Mouse (Mus musculus): ENCODE measurements around the gene Abcc1. TPM values are rescaled to one million over a fixed set of nuclear protein-coding genes. Genes with fewer than 3 reads are reported as not detected.

Gene Abcc1
- total RNA-seq (2014; fragmentation: Nextera tagmentation) (51.0 and 80.1 TPM in 2 replicates), total RNA-seq (2017) (28.9 and 34.4 TPM in 2 replicates)

DNA sequence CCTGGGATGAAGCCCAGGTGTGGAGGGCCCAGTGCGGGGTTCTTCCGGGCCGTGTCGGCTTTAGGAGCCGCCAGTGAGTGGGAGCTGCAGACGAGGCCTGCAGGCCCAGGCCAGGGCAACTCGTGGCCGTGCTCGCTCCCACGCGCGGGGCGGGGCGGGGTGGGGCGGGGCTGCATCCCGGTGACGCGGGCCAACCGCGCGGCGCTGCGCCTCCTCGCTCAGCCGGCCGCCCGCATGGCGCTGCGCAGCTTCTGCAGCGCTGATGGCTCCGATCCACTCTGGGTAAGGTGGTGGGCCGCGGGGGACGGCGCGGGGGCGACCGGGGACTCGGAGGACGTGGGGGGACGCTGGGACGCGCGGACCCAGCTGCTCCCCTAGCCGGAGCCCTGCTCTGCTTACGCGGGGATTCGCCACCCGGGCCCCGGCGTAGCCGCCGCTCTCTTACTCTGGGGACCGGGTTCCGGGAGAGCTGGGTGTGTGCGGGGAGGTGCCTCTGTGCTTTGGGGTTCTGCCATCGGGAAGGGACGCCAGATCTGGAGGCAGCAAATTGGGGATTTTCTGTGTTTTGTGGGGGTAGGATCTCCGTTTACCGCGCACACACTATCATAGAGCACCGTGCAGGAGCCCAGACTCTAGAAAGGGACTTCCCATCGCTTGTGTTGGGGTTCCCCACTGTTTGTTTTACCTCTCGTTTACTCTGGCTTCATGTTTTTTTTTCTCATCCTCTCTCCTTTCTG, at the start of gene Abcc1:
Gene Abcc1 (plus strand): TSS at position 197 of the 737 bp plus-strand sequence.
- ATAC-seq (replicated peaks; ENCODE audit: poor library complexity, severe bottlenecking): peak; percentile 59

DNA sequence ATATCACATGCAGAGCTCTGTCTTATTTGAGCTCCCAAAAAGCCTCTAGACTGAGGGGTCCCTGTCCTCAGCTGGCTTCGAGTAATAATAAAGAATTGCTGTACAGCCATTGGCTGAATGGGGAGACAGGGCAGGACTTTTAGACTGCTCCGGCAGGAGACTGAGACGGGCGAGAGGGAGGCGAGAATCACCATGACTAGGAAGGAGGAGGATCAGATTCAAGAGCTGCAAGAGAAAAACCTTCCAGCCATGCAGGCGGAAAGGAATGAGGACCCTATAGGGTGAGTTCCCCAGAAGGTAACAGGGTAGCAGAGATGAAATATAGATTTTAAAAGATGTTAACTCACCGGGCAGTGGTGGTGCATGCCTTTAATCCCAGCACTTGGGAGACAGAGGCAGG, 48.4 kb upstream of the Abcc1 start:
- no peak for ATAC-seq (replicated peaks; ENCODE audit: poor library complexity, severe bottlenecking)

- peak; percentile 99 for ATAC-seq (replicated peaks; ENCODE audit: poor library complexity, severe bottlenecking)
Measured at GRCm38 (mm10) chr16:14316884-14317876, 44.2 kb upstream of the Abcc1 start, which contains the start of gene Fopnl. Gene Fopnl (minus strand): TSS chr16:14317405.

GRCm38 (mm10) chr16:14319681-14320080, 41.7 kb upstream of the Abcc1 start:
- no peak for ATAC-seq (replicated peaks; ENCODE audit: poor library complexity, severe bottlenecking)

DNA sequence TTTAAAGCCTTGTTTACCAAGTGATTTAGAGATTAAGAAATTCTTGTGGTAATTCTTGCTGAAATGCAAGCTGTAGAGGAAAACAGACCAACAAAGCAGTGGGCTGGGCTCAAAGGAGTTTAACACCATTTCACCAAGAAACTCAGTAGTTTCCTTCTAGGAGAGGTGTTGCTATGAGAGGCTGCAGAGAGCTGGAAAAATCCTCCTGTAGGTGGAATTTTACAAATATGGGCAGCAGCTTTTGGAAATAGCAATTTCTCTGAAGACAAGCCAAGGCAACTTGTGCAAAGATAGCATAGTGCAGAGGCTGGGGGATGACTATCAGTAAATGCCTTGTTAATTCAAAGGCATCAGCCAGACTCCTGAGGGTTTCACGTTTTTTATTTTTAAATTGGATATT, 40.9 kb upstream of the Abcc1 start:
- ATAC-seq (replicated peaks; ENCODE audit: poor library complexity, severe bottlenecking): no peak

- no peak for ATAC-seq (replicated peaks; ENCODE audit: poor library complexity, severe bottlenecking)
Measured at GRCm38 (mm10) chr16:14328156-14328555, 33.2 kb upstream of the Abcc1 start.

DNA sequence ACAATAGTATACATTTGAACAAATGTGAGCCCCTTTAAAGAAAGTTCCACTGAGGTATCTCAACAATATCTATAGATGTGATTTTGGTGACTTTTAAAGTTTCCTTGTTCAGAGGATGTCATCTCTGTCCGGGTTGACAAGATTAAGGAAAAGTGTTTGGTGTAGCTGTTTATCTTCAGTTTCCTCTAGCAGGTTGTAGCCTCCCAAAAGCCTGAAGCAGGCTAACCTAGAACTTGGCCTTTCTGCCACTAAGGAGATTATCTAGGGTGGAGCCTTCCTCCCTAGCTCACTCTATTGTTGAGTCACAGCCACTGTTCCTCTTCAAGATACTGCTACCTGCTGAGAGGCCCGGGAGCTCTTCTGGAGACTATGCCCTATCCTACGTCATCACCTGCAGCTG, 16.4 kb upstream of the Abcc1 start:
- ATAC-seq (replicated peaks; ENCODE audit: poor library complexity, severe bottlenecking): no peak

- ATAC-seq (replicated peaks; ENCODE audit: poor library complexity, severe bottlenecking): no peak
Measured at GRCm38 (mm10) chr16:14351571-14351970, 9.8 kb upstream of the Abcc1 start.

DNA sequence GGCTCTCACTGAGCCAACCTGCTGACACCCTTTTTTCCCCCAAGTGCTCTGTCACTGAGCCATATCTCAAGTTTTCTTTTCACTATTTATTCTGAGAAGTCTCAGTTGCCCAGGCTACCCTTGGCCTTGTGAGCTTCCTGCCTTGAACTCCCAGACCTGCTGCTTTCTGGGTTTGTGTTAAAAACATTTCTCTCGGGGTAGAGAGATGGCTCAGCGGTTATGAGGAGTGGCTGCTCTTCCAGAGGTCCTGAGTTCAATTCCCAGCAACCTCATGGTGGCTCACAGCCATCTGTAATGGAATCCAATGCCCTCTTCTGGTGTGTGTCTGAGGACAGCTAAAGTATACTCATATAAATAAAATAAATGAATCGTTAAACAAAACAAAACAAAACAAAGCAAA, 9.1 kb upstream of the Abcc1 start:
- no peak for ATAC-seq (replicated peaks; ENCODE audit: poor library complexity, severe bottlenecking)

DNA sequence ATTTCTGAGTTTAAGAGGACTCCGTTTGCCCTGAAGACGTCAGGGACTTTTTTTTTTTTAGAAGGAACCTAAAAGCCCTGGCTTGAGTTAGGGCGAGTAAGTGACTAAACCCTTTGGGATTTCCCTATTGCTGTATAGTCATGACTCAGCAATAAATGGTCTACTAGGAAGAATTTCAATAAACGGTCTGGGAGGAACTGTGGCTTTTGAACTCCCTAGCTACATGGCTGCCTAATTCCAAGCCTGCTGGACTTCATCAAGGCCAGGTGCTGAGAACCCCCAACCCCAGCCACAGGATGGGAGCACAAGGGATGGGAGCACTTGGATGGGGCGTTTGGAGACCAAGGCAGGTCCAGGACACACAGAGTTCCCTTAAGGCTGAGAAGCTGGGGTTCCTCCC, 8.7 kb upstream of the Abcc1 start:
- peak; percentile 69 for ATAC-seq (replicated peaks; ENCODE audit: poor library complexity, severe bottlenecking)

DNA sequence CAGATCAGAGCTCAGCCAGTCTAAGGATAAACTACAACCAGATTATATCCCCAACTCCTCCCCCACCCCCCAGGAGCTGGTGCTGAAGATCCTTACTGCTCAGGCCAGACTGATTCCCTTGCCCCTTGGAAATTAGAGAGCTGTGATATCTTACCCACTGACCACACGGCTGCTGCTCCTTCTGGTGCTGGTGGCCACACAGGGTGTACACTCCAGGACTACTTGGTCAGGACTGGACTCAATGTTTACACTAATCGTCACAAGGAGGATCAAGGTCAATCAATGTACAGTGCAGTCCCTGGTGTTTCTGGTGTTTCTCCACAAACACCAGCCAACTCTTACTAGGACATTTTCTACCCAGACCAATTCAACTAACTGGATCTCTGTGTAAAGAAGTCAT, 3.5 kb upstream of the Abcc1 start:
- ATAC-seq (replicated peaks; ENCODE audit: poor library complexity, severe bottlenecking): no peak

- ATAC-seq (replicated peaks; ENCODE audit: poor library complexity, severe bottlenecking): peak; percentile 22
Measured at GRCm38 (mm10) chr16:14358531-14358930, 2.8 kb upstream of the Abcc1 start.

GRCm38 (mm10) chr16:14360931-14361330, 427 bp upstream of the Abcc1 start:
- no peak for ATAC-seq (replicated peaks; ENCODE audit: poor library complexity, severe bottlenecking)

DNA sequence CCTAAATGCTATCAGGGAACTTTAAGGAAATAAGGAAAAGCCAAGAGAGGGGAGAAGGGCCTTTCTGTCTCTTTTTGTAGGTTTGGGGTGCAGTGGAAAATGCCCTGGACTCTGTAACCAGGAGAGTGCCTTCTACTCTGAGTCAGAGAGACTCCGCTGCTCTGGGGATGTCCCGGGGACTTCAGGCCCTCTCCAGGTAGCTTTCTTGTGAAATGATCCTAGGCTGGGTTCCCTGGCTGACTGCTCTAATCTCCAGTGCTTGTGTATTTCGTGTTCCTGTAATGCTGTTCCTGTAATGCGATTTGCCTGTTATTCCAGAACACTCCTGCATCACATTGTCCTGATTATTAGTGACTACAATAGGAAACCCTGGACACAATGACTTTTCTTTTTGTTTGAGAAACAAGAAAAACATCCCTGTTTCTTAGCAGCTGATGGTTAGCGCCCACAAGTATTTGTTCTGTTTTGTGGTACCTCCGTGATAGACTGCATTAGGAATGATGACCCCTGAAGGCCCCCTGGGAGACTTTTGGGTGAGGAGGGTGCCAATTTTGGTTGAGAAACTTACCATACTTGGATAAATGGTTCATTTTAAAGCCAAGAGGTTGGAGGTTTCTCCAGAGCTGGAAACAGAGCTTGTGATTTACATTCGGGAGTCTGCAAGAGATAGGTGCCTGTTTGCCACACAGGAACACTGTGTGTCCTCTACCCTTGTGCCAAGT, 902 bp downstream of the Abcc1 start:
- no peak for ATAC-seq (replicated peaks; ENCODE audit: poor library complexity, severe bottlenecking)

DNA sequence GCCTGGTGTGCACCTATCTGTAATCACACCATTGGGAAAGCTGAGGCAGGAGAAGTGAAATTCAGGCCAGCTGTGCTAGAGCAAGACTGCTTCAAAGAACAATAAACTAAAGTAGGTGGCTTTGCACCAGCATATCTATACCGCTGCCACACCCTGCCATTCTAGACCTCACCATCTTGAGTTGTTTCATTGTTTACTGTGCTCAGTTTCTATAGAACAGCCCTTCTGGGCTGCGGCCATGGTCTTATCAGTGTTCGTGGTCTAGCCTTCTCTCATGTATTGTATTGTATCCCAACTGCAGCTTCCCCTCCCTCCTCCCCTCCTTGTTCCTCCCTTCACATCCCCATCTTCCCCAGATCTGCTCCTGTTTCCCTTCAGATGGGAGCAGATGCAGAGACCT, 2.1 kb downstream of the Abcc1 start:
- no peak for ATAC-seq (replicated peaks; ENCODE audit: poor library complexity, severe bottlenecking)

GRCm38 (mm10) chr16:14364066-14364465, 2.7 kb downstream of the Abcc1 start:
- ATAC-seq (replicated peaks; ENCODE audit: poor library complexity, severe bottlenecking): peak; percentile 22

DNA sequence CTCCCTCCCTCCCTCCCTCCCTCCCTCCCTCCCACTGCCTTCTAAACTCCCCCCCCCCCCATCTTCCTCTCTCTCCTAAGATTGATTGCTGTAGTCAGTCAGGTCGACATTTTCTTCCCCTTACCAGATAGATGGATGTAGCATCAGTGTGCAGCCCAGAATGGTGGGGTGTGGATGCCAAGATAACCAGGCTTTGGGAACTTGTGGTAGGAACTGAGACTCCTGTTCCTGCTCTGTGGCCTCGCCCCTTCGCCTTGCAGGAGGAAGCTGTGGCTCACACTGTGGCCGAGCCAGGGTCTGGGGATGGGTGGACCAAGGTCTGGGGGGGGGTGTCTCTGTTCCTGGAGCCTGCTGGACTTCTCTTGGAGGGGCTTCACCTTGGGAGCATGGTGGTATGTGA, 4.1 kb downstream of the Abcc1 start:
- peak; percentile 61 for ATAC-seq (replicated peaks; ENCODE audit: poor library complexity, severe bottlenecking)

- ATAC-seq (replicated peaks; ENCODE audit: poor library complexity, severe bottlenecking): no peak
Measured at GRCm38 (mm10) chr16:14366017-14366416, 4.7 kb downstream of the Abcc1 start.

DNA sequence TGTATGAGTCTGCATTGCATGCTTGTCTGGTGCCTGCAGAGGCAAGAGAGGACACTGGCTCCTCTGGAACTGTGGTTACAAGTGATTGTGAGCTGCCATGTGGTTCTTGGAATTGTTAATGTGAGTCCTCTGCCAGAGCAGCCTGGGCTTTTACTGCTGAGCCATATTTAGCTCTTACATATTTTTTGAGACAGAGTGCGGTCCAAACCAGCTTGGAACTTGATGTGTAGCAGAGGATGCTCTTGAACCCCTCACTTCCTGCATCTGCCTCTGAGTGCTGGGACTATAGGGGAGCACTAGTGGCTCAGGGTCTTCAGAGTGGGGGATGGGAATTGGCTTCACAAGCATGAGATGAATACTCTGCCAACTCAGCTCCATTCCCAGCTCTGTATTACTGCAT, 10.0 kb downstream of the Abcc1 start:
- no peak for ATAC-seq (replicated peaks; ENCODE audit: poor library complexity, severe bottlenecking)

DNA sequence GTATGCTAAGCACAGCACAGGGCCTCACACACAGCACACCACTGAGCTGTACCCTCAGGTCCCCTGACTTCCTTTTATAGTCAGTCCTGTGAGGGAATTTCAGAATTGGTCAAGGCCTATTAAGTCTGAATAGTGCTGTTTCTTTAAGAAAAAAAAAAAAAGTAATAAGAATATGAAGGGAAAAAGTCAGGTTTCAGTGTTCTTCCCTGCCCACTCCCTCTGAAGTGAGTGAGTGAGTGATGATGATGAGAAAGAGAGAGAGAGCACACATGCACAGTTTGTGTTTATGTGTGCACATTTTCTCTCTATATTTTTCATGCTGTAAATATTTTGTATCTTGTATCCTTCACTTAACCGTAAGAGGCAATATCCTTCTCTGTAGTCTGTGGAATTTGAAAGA, 11.0 kb downstream of the Abcc1 start:
- ATAC-seq (replicated peaks; ENCODE audit: poor library complexity, severe bottlenecking): no peak

All from granulocyte monocyte progenitor cell, adult 5-6 weeks (primary cell).